Mouse (Mus musculus) intestine, embryonic 15.5 days (tissue): ENCODE measurements around the gene Aig1. TPM values are rescaled to one million over a fixed set of nuclear protein-coding genes. Genes with fewer than 3 reads are reported as not detected.
A peak's percentile ranks its signal among the peaks of the same experiment; 100 is the strongest.

ENCODE experiments used
- ATAC-seq: fragments of 200-750 bp; cut with Nextera tagmentation; 2 replicates; pipeline ENCODE4 v1.8.0; 2017; ENCODE audit warnings: moderate TSS enrichment, moderate library complexity
- H3K27ac ChIP-seq: fragments of 300-500 bp; sonication (generic); 2 replicates; pipeline ENCODE4 v1.5.1; 2015; ENCODE audit warnings: mild to moderate bottlenecking, inconsistent platforms
- H3K27me3 ChIP-seq: fragments of 300-500 bp; sonication (generic); replicated peaks from 2 replicates; pipeline ENCODE4 v1.6.1; 2015; ENCODE audit warnings: inconsistent platforms
- H3K36me3 ChIP-seq: fragments of 300-500 bp; sonication (generic); 2 replicates; pipeline ENCODE4 v1.6.1; 2015; ENCODE audit warnings: inconsistent platforms
- H3K4me1 ChIP-seq: fragments of 300-500 bp; sonication (generic); replicated peaks from 2 replicates; pipeline ENCODE4 v1.6.1; 2015; ENCODE audit warnings: inconsistent platforms
- H3K4me2 ChIP-seq: fragments of 300-500 bp; sonication (generic); replicated peaks from 2 replicates; pipeline ENCODE4 v1.6.1; 2015; ENCODE audit warnings: mild to moderate bottlenecking, inconsistent platforms
- H3K4me3 ChIP-seq: fragments of 300-500 bp; sonication (generic); replicated peaks from 2 replicates; pipeline ENCODE4 v1.5.1; 2015; ENCODE audit warnings: inconsistent platforms
- H3K9ac ChIP-seq: fragments of 300-500 bp; sonication (generic); 2 replicates; pipeline ENCODE4 v1.6.1; 2015; ENCODE audit warnings: inconsistent platforms
- H3K9me3 ChIP-seq: fragments of 300-500 bp; sonication (generic); 2 replicates; pipeline ENCODE4 v1.6.1; 2016; ENCODE audit warnings: inconsistent platforms
- whole genome bisulfite sequencing: fragments of 180-500 bp; shearing (Covaris S2); methylation state at CpG from one replicate; pipeline ENCODE4 v1.1.7; 2015; 5-methylcytosine and 5-hydroxymethylcytosine counted together
- polyA plus RNA-seq: library from polyadenylated mRNA; unstranded; fragments of >200 nt; fragmentation: Nextera tagmentation; extraction: Ambion mirVana; gene quantifications from 2 replicates; pipeline ENCODE4 v1.2.1, GENCODE M21; 2015

Gene Aig1
- polyA plus RNA-seq, 1 experiment from 2014 or later, result 82.3 TPM

GRCm38 (mm10) chr10:13641750-13642149 is 227.0 kb downstream of the Aig1 start:
- H3K4me1 ChIP-seq, result no peaks in the 10 kb centered on the region
- H3K9me3 ChIP-seq, result no peaks in the 10 kb centered on the region
- no peak overlapping the region for H3K4me2 ChIP-seq
- H3K27ac ChIP-seq, result no peak overlapping the region
- no peaks in the 10 kb centered on the region for H3K36me3 ChIP-seq
- no peaks in the 10 kb centered on the region for H3K27me3 ChIP-seq
- WGBS, result 18% methylated on average over 7 of the region's 7 CpGs
- no peak overlapping the region for H3K9ac ChIP-seq
- no peak overlapping the region for H3K4me3 ChIP-seq
- ATAC-seq, result 0 out of 2 replicates have a peak, but pooled peaks have one; percentile 53

- Histone ChIP-seq H3K4me3 (no peak overlapping the region), H3K9me3 (no peaks in the 10 kb centered on the region), H3K9ac (no peak overlapping the region), H3K4me1 (no peaks in the 10 kb centered on the region), H3K27ac (no peak overlapping the region), H3K4me2 (no peak overlapping the region), H3K36me3 (no peaks in the 10 kb centered on the region), H3K27me3 (no peaks in the 10 kb centered on the region)
- 59% methylated on average over 3 of the region's 3 CpGs for WGBS
- ATAC-seq, result no peak
Observed at GRCm38 (mm10) chr10:13631796-13632195, 237.0 kb downstream of the Aig1 start.

DNA sequence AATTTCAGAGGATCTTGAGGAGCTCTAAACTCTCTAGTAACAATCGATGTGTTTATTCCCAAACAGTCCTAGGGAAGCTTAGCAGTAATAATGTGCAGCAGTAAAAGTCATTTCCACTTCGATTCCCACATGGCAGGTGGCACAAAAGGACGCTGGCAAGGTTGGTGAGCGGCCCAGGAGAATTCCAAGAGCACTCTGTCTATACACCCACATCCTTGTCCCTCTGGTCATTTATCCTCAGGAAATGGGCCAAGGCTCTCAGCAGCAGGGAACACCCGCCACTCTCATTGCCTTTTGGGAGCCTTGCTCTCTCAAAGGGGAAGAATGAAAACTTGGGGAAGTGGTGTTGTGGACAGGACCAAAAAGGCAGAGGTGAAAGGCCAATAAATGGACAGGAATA is 245.0 kb downstream of the Aig1 start:
- no peak overlapping the region for H3K27ac ChIP-seq
- H3K4me1 ChIP-seq, result no peaks in the 10 kb centered on the region
- H3K36me3 ChIP-seq, result no peaks in the 10 kb centered on the region
- no peaks in the 10 kb centered on the region for H3K9me3 ChIP-seq
- H3K4me2 ChIP-seq, result no peak overlapping the region
- H3K9ac ChIP-seq, result no peak overlapping the region
- WGBS, result 84% methylated on average over 5 of the region's 5 CpGs
- ATAC-seq, result no peak
- no peak overlapping the region for H3K4me3 ChIP-seq
- no peaks in the 10 kb centered on the region for H3K27me3 ChIP-seq

DNA sequence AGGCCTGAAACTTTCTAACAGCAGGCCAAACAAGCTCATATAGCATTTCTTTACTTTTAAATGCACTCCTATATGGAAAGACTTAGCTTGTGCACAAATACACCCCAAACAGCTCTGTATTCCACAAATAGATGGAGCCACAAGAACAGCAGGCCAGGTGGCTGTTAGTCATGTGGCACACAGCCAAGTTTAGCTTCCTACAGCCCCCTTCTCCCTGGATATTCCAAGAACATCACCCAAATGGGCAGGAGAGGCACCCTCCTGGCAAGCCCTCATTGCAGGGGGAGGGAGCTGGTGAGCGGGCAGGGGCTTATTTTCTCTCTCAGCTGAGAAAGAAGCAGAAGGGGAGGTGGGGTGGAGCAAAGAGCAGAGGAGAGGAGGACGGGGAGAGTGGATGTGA is 267.9 kb downstream of the Aig1 start:
- H3K4me2 ChIP-seq, result no peak overlapping the region
- H3K9me3 ChIP-seq, result no peaks in the 10 kb centered on the region
- H3K4me3 ChIP-seq, result no peak overlapping the region
- H3K27me3 ChIP-seq, result no peaks in the 10 kb centered on the region
- no peak overlapping the region for H3K9ac ChIP-seq
- ATAC-seq, result no peak
- H3K27ac ChIP-seq, result no peak overlapping the region
- no peaks in the 10 kb centered on the region for H3K36me3 ChIP-seq
- H3K4me1 ChIP-seq, result no peaks in the 10 kb centered on the region
- 58% methylated on average over 2 of the region's 2 CpGs for WGBS

DNA sequence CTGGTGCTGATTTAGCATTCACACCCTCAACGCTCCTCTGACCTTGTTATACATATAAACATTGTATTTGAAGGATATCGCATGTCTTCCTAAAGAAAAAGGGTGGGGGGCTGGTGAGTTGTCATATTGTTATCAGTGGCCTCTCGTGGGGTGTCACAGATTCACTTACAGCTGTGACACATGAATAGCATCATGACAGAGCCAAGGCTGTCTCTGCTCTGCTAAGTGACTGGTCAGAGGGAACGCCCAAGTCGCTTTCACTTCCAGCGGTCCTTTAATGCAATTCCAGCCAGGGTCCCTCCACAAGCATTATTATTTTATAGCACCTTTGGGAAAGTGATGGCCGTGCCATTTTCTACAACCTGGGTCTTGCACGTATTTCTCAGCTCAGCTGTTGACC is 271.3 kb downstream of the Aig1 start:
- Histone ChIP-seq H3K4me1 (no peaks in the 10 kb centered on the region), H3K4me3 (no peak overlapping the region), H3K9me3 (no peaks in the 10 kb centered on the region), H3K36me3 (no peaks in the 10 kb centered on the region), H3K9ac (no peak overlapping the region), H3K27me3 (no peaks in the 10 kb centered on the region), H3K27ac (no peak overlapping the region), H3K4me2 (no peak overlapping the region)
- ATAC-seq, result no peak
- 70% methylated on average over 8 of the region's 8 CpGs for WGBS

Other genes with a start within 250 kb of the Aig1 start
- gene Hivep2, start 97.1 kb upstream of the Aig1 start, polyA plus RNA-seq, result 3.6 and 5.2 TPM in 2 replicates